Mouse (Mus musculus): ENCODE results near the gene Myf5. TPM values are rescaled to one million over a fixed set of nuclear protein-coding genes. Genes with fewer than 3 reads are reported as not detected.

Gene Myf5
- 0.30 and 0.72 TPM in 2 replicates for polyA plus RNA-seq (2015; fragmentation: Nextera tagmentation; extraction: Ambion mirVana)

DNA sequence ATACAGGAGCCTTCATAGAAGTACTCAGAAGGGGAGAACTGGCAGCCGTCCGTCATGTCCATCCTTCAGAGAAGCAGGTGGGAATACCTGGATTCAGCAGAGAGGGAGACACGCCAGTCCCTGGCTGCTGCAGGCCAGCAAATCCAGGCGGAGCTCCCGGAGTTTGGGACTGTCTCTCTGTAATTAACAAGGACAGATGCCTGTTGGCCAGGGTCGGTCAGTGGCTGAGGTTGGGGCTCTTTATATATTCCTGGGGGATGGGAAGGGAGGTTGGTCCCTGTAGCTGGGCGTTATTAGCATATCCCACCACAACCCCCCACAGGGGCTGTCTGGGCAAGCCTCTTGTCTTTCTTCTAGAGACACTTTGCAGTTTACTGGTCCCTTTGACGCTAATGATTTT, at the start of gene Myf5:
TSS of gene Myf5 (minus strand) at position 265 of the 400 bp plus-strand sequence.
- no peaks in the 10 kb centered on the region for H3K36me3 ChIP-seq (ENCODE audit: control insufficient read depth, insufficient read depth, low read length)
- WGBS = 77% methylated on average over 8 of the region's 8 CpGs
- no peaks in the 10 kb centered on the region for H3K4me1 ChIP-seq (replicated peaks; ENCODE audit: control insufficient read depth, insufficient read depth, low read length)
- H3K9me3 ChIP-seq (ENCODE audit: control insufficient read depth, low read length) = no peaks in the 10 kb centered on the region
- H3K4me2 ChIP-seq (ENCODE audit: low read depth, low read length) = peak within 1 kb of the TSS; percentile 11; the same call in 1 of the 2 replicates
- H3K9ac ChIP-seq (ENCODE audit: low read length) = no peak within 1 kb of the TSS
- no peaks in the 10 kb centered on the region for H3K27me3 ChIP-seq (ENCODE audit: control insufficient read depth, insufficient read depth, low read depth, low read length)
- ATAC-seq (ENCODE audit: low read depth) = no peak
- H3K27ac ChIP-seq (ENCODE audit: low read length) = no peak within 1 kb of the TSS
- H3K4me3 ChIP-seq (ENCODE audit: low read length) = no peak within 1 kb of the TSS

DNA sequence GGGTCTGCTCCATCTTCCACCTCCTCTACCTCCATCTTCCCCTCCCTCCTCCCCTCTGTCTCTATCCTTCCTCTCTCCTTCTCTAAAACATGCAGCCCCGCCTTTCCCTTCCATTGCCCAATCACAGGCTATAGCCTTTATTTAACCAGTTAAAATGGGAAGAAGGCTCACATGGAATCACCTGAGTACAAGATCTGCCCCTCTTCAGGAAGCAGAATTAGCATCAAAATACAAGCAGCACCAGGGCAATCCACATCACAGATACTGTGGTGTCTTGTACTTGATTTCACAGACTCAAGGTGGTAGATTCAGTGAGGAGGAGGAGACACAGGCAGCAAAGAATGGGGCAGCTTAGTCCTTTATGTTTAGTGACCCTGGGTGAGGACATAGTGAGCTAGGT, 42.8 kb upstream of the Myf5 start:
- Histone ChIP-seq H3K4me2 (ENCODE audit: low read depth, low read length) (no peak overlapping the region), H3K36me3 (ENCODE audit: control insufficient read depth, insufficient read depth, low read length) (no peaks in the 10 kb centered on the region), H3K27ac (ENCODE audit: low read length) (no peak overlapping the region), H3K27me3 (ENCODE audit: control insufficient read depth, insufficient read depth, low read depth, low read length) (no peaks in the 10 kb centered on the region), H3K9ac (ENCODE audit: low read length) (no peak overlapping the region), H3K4me3 (ENCODE audit: low read length) (no peak overlapping the region), H3K4me1 (replicated peaks; ENCODE audit: control insufficient read depth, insufficient read depth, low read length) (no peaks in the 10 kb centered on the region), H3K9me3 (ENCODE audit: control insufficient read depth, low read length) (no peaks in the 10 kb centered on the region)
- ATAC-seq (ENCODE audit: low read depth) = no peak
- WGBS = 61% methylated on average over 1 of the region's 1 CpGs

DNA sequence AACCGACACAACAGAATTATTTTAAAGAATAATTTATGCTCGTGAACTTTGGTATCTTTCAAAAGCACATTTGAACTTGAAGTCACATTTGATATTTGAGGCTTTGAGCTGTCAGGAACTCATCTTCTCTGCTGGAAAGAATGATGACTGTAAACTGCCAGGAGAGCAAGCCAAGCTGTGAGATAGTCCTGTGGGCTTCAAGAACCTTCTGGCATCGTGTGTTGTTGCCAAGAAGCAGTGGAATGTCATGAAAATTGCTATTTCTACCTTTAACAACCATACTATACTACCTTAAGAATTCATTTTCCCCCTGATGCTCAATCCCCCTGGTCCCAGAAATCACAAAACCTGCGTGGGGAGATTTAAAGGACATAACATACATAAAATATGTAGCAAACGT, 33.3 kb upstream of the Myf5 start:
- H3K4me2 ChIP-seq (ENCODE audit: low read depth, low read length) = no peak overlapping the region
- 49% methylated on average over 5 of the region's 5 CpGs for WGBS
- no peak overlapping the region for H3K27ac ChIP-seq (ENCODE audit: low read length)
- no peak for ATAC-seq (ENCODE audit: low read depth)
- no peaks in the 10 kb centered on the region for H3K36me3 ChIP-seq (ENCODE audit: control insufficient read depth, insufficient read depth, low read length)
- H3K9me3 ChIP-seq (ENCODE audit: control insufficient read depth, low read length) = no peaks in the 10 kb centered on the region
- H3K27me3 ChIP-seq (ENCODE audit: control insufficient read depth, insufficient read depth, low read depth, low read length) = no peaks in the 10 kb centered on the region
- no peaks in the 10 kb centered on the region for H3K4me1 ChIP-seq (replicated peaks; ENCODE audit: control insufficient read depth, insufficient read depth, low read length)
- H3K4me3 ChIP-seq (ENCODE audit: low read length) = no peak overlapping the region
- H3K9ac ChIP-seq (ENCODE audit: low read length) = no peak overlapping the region

DNA sequence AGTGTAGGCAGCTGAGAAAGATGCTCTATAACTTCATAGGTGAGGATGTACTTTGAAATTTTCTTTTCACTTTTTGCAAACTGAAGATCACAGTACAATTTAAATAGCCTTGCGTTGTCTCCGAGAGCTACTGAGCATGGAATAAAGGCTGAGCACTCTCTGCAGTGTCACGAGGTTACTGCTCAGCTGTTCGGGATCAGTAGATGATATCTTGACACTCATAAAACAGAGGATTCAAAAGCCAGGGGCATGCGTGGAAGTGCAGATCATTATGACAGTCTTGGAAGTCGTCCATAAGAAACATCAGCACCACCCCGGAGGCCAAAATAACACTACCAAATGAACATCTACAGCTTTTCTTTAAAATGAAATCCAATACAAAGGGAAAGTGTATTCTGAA, 30.7 kb upstream of the Myf5 start:
- Histone ChIP-seq H3K36me3 (ENCODE audit: control insufficient read depth, insufficient read depth, low read length) (no peaks in the 10 kb centered on the region), H3K4me2 (ENCODE audit: low read depth, low read length) (no peak overlapping the region), H3K4me3 (ENCODE audit: low read length) (no peak overlapping the region), H3K27me3 (ENCODE audit: control insufficient read depth, insufficient read depth, low read depth, low read length) (no peaks in the 10 kb centered on the region), H3K27ac (ENCODE audit: low read length) (no peak overlapping the region), H3K9ac (ENCODE audit: low read length) (no peak overlapping the region), H3K4me1 (replicated peaks; ENCODE audit: control insufficient read depth, insufficient read depth, low read length) (no peaks in the 10 kb centered on the region), H3K9me3 (ENCODE audit: control insufficient read depth, low read length) (no peaks in the 10 kb centered on the region)
- WGBS = 50% methylated on average over 7 of the region's 7 CpGs
- ATAC-seq (ENCODE audit: low read depth) = no peak

DNA sequence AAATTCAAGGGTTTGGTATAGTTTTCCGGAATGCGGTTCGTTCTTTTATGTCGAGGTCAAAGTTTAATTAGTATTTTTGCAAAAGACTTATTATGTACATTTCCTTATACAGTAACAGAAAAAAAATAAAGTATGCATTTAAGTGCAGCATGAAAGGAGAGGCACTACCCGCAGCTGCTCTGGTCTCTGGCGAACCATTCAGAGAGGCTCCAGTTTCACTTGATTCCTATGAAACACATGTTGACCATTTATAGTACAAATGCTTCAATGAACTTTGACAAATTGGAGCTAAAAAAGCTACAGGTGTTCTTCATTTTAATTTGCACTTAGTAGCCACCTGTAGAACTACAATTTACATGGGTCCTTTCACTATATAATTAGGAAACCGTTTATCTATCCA, 28.8 kb upstream of the Myf5 start:
- ATAC-seq (ENCODE audit: low read depth) = no peak
- Histone ChIP-seq H3K4me2 (ENCODE audit: low read depth, low read length) (no peak overlapping the region), H3K9me3 (ENCODE audit: control insufficient read depth, low read length) (no peaks in the 10 kb centered on the region), H3K27me3 (ENCODE audit: control insufficient read depth, insufficient read depth, low read depth, low read length) (no peaks in the 10 kb centered on the region), H3K9ac (ENCODE audit: low read length) (no peak overlapping the region), H3K36me3 (ENCODE audit: control insufficient read depth, insufficient read depth, low read length) (no peaks in the 10 kb centered on the region), H3K4me3 (ENCODE audit: low read length) (no peak overlapping the region), H3K27ac (ENCODE audit: low read length) (no peak overlapping the region), H3K4me1 (replicated peaks; ENCODE audit: control insufficient read depth, insufficient read depth, low read length) (no peaks in the 10 kb centered on the region)
- 79% methylated on average over 7 of the region's 7 CpGs for WGBS

DNA sequence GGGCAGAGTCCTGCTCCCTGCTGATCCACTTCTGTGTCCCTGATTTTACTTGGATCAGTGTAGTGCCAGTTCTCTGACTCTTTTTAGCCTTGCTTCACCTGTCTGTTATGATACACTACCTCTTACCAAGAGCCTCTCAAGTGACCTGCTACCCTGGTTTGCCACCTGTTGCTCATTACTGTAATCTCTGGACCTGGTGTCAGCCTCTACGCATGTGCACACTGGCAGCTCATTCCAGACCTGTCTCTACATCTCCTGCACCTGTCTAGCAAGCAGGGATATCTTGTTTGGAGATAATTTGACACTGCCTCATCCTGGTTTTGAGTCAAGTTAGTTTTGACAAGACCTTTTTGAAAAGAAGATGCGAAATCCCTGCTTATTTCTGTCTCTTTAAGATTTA, 20.5 kb upstream of the Myf5 start:
- 76% methylated on average over 2 of the region's 2 CpGs for WGBS

DNA sequence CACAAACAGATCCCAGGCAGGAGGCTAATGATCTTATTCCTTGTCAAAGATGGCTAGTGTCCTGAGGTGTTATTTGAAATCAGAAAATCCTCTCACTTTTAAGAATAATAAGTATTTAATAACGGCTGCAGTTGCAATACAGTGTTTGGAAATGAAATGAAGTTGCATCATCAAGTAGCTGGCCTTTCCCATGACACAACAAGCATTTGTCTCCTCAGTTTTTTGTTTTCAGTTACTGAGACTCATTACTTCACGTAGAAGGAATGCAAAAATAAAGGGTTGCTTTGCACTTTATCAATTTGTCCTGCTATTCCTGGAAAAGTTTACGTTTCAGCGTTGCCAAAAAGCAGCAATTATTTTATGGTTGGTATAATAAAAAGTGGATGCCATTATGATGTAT, 17.5 kb upstream of the Myf5 start:
- ATAC-seq (ENCODE audit: low read depth) = no peak
- 38% methylated on average over 4 of the region's 4 CpGs for WGBS

More for the DNA sequence above, 20.5 kb upstream of the Myf5 start:
- Histone ChIP-seq H3K27me3 (ENCODE audit: control insufficient read depth, insufficient read depth, low read depth, low read length) (no peaks in the 10 kb centered on the region), H3K4me1 (replicated peaks; ENCODE audit: control insufficient read depth, insufficient read depth, low read length) (no peaks in the 10 kb centered on the region), H3K9me3 (ENCODE audit: control insufficient read depth, low read length) (no peaks in the 10 kb centered on the region), H3K4me2 (ENCODE audit: low read depth, low read length) (no peak overlapping the region), H3K9ac (ENCODE audit: low read length) (no peak overlapping the region), H3K36me3 (ENCODE audit: control insufficient read depth, insufficient read depth, low read length) (no peaks in the 10 kb centered on the region), H3K27ac (ENCODE audit: low read length) (no peak overlapping the region), H3K4me3 (ENCODE audit: low read length) (no peak overlapping the region)
- ATAC-seq (ENCODE audit: low read depth) = no peak

DNA sequence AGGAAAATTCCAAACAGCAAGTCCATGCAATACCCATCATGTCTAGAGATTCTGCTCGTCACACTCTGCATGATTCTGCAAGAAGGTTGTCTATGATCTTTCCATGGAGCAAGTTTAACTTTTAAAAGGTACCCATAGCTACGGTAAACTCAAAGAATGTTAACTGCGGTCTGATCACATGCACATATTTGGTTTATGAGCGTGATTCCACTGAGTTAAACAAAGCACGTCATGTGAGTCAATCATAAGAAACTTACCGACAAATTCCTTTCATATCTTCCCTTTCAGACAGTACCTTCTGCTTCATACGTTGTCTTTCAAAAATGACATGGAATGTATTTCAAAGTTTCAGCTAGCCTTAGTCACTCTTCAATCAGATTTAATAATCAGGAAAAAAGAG, 16.3 kb upstream of the Myf5 start:
- WGBS = 86% methylated on average over 7 of the region's 7 CpGs
- ATAC-seq (ENCODE audit: low read depth) = no peak
- H3K9me3 ChIP-seq (ENCODE audit: control insufficient read depth, low read length) = no peaks in the 10 kb centered on the region
- H3K4me2 ChIP-seq (ENCODE audit: low read depth, low read length) = no peak overlapping the region
- no peaks in the 10 kb centered on the region for H3K4me1 ChIP-seq (replicated peaks; ENCODE audit: control insufficient read depth, insufficient read depth, low read length)
- no peaks in the 10 kb centered on the region for H3K36me3 ChIP-seq (ENCODE audit: control insufficient read depth, insufficient read depth, low read length)
- H3K27me3 ChIP-seq (ENCODE audit: control insufficient read depth, insufficient read depth, low read depth, low read length) = no peaks in the 10 kb centered on the region
- no peak overlapping the region for H3K27ac ChIP-seq (ENCODE audit: low read length)
- no peak overlapping the region for H3K9ac ChIP-seq (ENCODE audit: low read length)
- no peak overlapping the region for H3K4me3 ChIP-seq (ENCODE audit: low read length)

More for the DNA sequence above, 17.5 kb upstream of the Myf5 start:
- H3K27ac ChIP-seq (ENCODE audit: low read length) = no peak overlapping the region
- no peaks in the 10 kb centered on the region for H3K27me3 ChIP-seq (ENCODE audit: control insufficient read depth, insufficient read depth, low read depth, low read length)
- no peaks in the 10 kb centered on the region for H3K4me1 ChIP-seq (replicated peaks; ENCODE audit: control insufficient read depth, insufficient read depth, low read length)
- no peaks in the 10 kb centered on the region for H3K36me3 ChIP-seq (ENCODE audit: control insufficient read depth, insufficient read depth, low read length)
- H3K9ac ChIP-seq (ENCODE audit: low read length) = no peak overlapping the region
- no peaks in the 10 kb centered on the region for H3K9me3 ChIP-seq (ENCODE audit: control insufficient read depth, low read length)
- no peak overlapping the region for H3K4me2 ChIP-seq (ENCODE audit: low read depth, low read length)
- H3K4me3 ChIP-seq (ENCODE audit: low read length) = no peak overlapping the region

DNA sequence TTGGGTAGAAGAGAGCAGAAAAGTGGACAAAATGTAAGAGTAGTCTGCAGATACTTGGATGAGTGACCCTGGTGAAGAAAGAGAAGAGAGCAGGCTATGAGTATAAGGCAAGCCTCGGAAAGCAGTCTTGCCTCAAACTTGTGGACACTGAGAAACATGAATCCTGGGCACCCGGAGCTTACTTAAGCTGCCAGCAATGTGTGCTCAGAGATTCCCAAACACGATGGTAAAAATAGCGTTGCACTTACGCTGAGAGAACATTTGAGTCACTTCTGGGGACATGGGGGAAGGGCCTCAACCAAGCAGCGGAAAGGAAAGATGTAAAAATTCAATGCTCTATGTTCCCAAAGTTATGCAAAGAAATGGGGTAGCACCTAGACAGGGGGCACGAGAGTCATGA, 13.7 kb upstream of the Myf5 start:
- no peaks in the 10 kb centered on the region for H3K9me3 ChIP-seq (ENCODE audit: control insufficient read depth, low read length)
- H3K4me2 ChIP-seq (ENCODE audit: low read depth, low read length) = no peak overlapping the region
- no peaks in the 10 kb centered on the region for H3K36me3 ChIP-seq (ENCODE audit: control insufficient read depth, insufficient read depth, low read length)
- no peaks in the 10 kb centered on the region for H3K4me1 ChIP-seq (replicated peaks; ENCODE audit: control insufficient read depth, insufficient read depth, low read length)
- WGBS = 67% methylated on average over 7 of the region's 7 CpGs
- ATAC-seq (ENCODE audit: low read depth) = no peak
- no peak overlapping the region for H3K9ac ChIP-seq (ENCODE audit: low read length)
- H3K27ac ChIP-seq (ENCODE audit: low read length) = no peak overlapping the region
- no peaks in the 10 kb centered on the region for H3K27me3 ChIP-seq (ENCODE audit: control insufficient read depth, insufficient read depth, low read depth, low read length)
- H3K4me3 ChIP-seq (ENCODE audit: low read length) = no peak overlapping the region

DNA sequence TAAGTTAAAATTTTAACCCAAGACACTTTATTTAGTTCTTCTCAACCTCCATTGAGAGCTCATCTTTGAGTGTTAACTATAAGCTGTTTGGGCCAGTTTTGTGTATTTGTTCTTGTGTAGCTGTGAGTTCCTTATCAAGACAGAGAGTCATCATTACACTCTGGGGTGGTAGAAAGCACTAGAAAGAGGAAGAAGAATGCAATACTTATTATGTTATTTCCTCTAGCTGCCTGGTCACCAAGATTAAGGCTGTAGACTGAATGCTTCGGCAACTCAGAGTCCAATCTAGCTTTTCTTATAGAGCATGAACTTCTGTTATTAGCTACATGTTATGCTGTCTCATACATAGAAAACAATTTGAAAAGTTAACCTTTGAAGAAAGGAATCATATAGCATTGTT, 10.5 kb upstream of the Myf5 start:
- H3K36me3 ChIP-seq (ENCODE audit: control insufficient read depth, insufficient read depth, low read length) = no peaks in the 10 kb centered on the region
- no peak overlapping the region for H3K9ac ChIP-seq (ENCODE audit: low read length)
- no peaks in the 10 kb centered on the region for H3K9me3 ChIP-seq (ENCODE audit: control insufficient read depth, low read length)
- no peak overlapping the region for H3K4me2 ChIP-seq (ENCODE audit: low read depth, low read length)
- H3K4me3 ChIP-seq (ENCODE audit: low read length) = no peak overlapping the region
- H3K4me1 ChIP-seq (replicated peaks; ENCODE audit: control insufficient read depth, insufficient read depth, low read length) = no peaks in the 10 kb centered on the region
- 75% methylated on average over 1 of the region's 1 CpGs for WGBS
- ATAC-seq (ENCODE audit: low read depth) = no peak
- H3K27ac ChIP-seq (ENCODE audit: low read length) = no peak overlapping the region
- no peaks in the 10 kb centered on the region for H3K27me3 ChIP-seq (ENCODE audit: control insufficient read depth, insufficient read depth, low read depth, low read length)

Data from lung, embryonic 16.5 days (tissue).